Mouse (Mus musculus) C2C12 (cell line): ENCODE results near the gene Adgrd1. TPM values are rescaled to one million over a fixed set of nuclear protein-coding genes. Genes with fewer than 3 reads are reported as not detected.

Experiments used
- H3K27me3 ChIP-seq: one replicate; pipeline ENCODE4 v1.6.1; 2011; ENCODE audit not compliant: control insufficient read depth, insufficient read depth, insufficient read length
- H3K36me3 ChIP-seq: one replicate; pipeline ENCODE4 v1.6.1; 2011; ENCODE audit not compliant: control insufficient read depth, insufficient read depth
- H3K4me3 ChIP-seq: one replicate; pipeline ENCODE4 v1.5.1; 2011; ENCODE audit warnings: mild to moderate bottlenecking, control low read depth; ENCODE audit not compliant: poor library complexity, insufficient read depth, severe bottlenecking
- H3K79me2 ChIP-seq: one replicate; pipeline ENCODE4 v1.6.1; 2011; ENCODE audit not compliant: control insufficient read depth, insufficient read depth
- H3K79me3 ChIP-seq: one replicate; pipeline ENCODE4 v1.6.1; 2011; ENCODE audit warnings: low read depth, control low read depth
- H3ac ChIP-seq: one replicate; pipeline ENCODE3; 2011; ENCODE audit warnings: low read depth; ENCODE audit not compliant: control insufficient read depth, insufficient read length
- CEBPB ChIP-seq: IDR thresholded peaks from one replicate; pipeline ENCODE4 v1.6.1; 2011; ENCODE audit warnings: low read depth, mild to moderate bottlenecking, control low read depth, moderate library complexity
- CTCF ChIP-seq: IDR thresholded peaks from one replicate; pipeline ENCODE4 v1.5.1; 2011; ENCODE audit not compliant: control insufficient read depth, insufficient read depth, insufficient read length
- FOSL1 ChIP-seq: IDR thresholded peaks from one replicate; pipeline ENCODE4 v1.8.0; 2011; ENCODE audit warnings: mild to moderate bottlenecking, low read length; ENCODE audit not compliant: poor library complexity, insufficient read depth, severe bottlenecking
- MAX ChIP-seq: IDR thresholded peaks from one replicate; pipeline ENCODE4 v1.6.1; 2011; ENCODE audit warnings: mild to moderate bottlenecking, control low read depth
- MYOD1 ChIP-seq: IDR thresholded peaks from one replicate; pipeline ENCODE4 v1.6.1; 2011; ENCODE audit warnings: low read depth; ENCODE audit not compliant: control insufficient read depth, insufficient read length
- MYOG ChIP-seq: IDR thresholded peaks from one replicate; pipeline ENCODE4 v1.6.1; 2011; ENCODE audit not compliant: control insufficient read depth, insufficient read length; ENCODE audit errors: extremely low read depth
- USF1 ChIP-seq: IDR thresholded peaks from one replicate; pipeline ENCODE4 v1.6.1; 2011; ENCODE audit warnings: low read depth, mild to moderate bottlenecking, control low read depth, moderate library complexity
- polyA plus RNA-seq: library from polyadenylated mRNA; unstranded; fragments of >200 nt; fragmentation: generic; extraction: Trizol; gene quantifications from one replicate; pipeline ENCODE4 v1.2.1, GENCODE M21; 2012; ENCODE audit warnings: missing spikeins

The Adgrd1 gene
- polyA plus RNA-seq, 1 experiment = 0.04 TPM

GRCm38 (mm10) chr5:129217481-129218221 is 121.1 kb downstream of the Adgrd1 start:
- H3K79me3 ChIP-seq = no peaks in the 10 kb centered on the region
- no peak for TF ChIP-seq MAX
- no peak for TF ChIP-seq MYOD1
- TF ChIP-seq CTCF = no peak
- no peak for TF ChIP-seq USF1
- no peak for TF ChIP-seq MYOG
- no peak for TF ChIP-seq FOSL1
- TF ChIP-seq CEBPB = no peak
- H3ac ChIP-seq = no peak overlapping the region
- no peaks in the 10 kb centered on the region for H3K27me3 ChIP-seq
- H3K79me2 ChIP-seq = no peaks in the 10 kb centered on the region
- no peaks in the 10 kb centered on the region for H3K36me3 ChIP-seq
- H3K4me3 ChIP-seq = no peak overlapping the region

GRCm38 (mm10) chr5:129218222-129218505 is 121.6 kb downstream of the Adgrd1 start:
- H3K4me3 ChIP-seq = no peak overlapping the region
- no peaks in the 10 kb centered on the region for H3K36me3 ChIP-seq
- H3K79me2 ChIP-seq = no peaks in the 10 kb centered on the region
- H3K27me3 ChIP-seq = no peaks in the 10 kb centered on the region
- TF ChIP-seq CTCF (no peak), MYOG (no peak), MAX (no peak), FOSL1 (no peak), CEBPB (no peak)
- H3ac ChIP-seq = no peak overlapping the region
- no peaks in the 10 kb centered on the region for H3K79me3 ChIP-seq

GRCm38 (mm10) chr5:129218537-129218981 is 122.0 kb downstream of the Adgrd1 start:
- Histone ChIP-seq H3K79me3 (no peaks in the 10 kb centered on the region), H3K36me3 (no peaks in the 10 kb centered on the region), H3K79me2 (no peaks in the 10 kb centered on the region), H3K4me3 (no peak overlapping the region), H3K27me3 (no peaks in the 10 kb centered on the region), H3ac (no peak overlapping the region)
- no peak for TF ChIP-seq MYOG
- no peak for TF ChIP-seq CEBPB
- no peak for TF ChIP-seq FOSL1
- TF ChIP-seq CTCF = no peak
- TF ChIP-seq MAX = no peak
- no peak for TF ChIP-seq USF1
- no peak for TF ChIP-seq MYOD1

GRCm38 (mm10) chr5:129219178-129219760 is 122.7 kb downstream of the Adgrd1 start:
- no peak overlapping the region for H3ac ChIP-seq

GRCm38 (mm10) chr5:129225810-129226450 is 129.4 kb downstream of the Adgrd1 start:
- H3K79me3 ChIP-seq = no peaks in the 10 kb centered on the region
- H3K79me2 ChIP-seq = no peaks in the 10 kb centered on the region
- TF ChIP-seq CTCF = no peak
- TF ChIP-seq MYOG = no peak
- TF ChIP-seq USF1 = no peak
- TF ChIP-seq CEBPB = no peak
- TF ChIP-seq MYOD1 = no peak
- TF ChIP-seq MAX = no peak
- TF ChIP-seq FOSL1 = no peak
- H3K36me3 ChIP-seq = no peaks in the 10 kb centered on the region
- H3K4me3 ChIP-seq = no peak overlapping the region
- H3ac ChIP-seq = no peak overlapping the region
- no peaks in the 10 kb centered on the region for H3K27me3 ChIP-seq

More at GRCm38 (mm10) chr5:129219178-129219760, 122.7 kb downstream of the Adgrd1 start:
- H3K27me3 ChIP-seq = no peaks in the 10 kb centered on the region
- H3K36me3 ChIP-seq = no peaks in the 10 kb centered on the region
- H3K79me2 ChIP-seq = no peaks in the 10 kb centered on the region
- no peak overlapping the region for H3K4me3 ChIP-seq
- TF ChIP-seq MAX (no peak), CEBPB (no peak), MYOD1 (no peak), USF1 (no peak), FOSL1 (no peak), CTCF (no peak), MYOG (no peak)
- no peaks in the 10 kb centered on the region for H3K79me3 ChIP-seq

- Histone ChIP-seq H3ac (no peak overlapping the region), H3K79me3 (no peaks in the 10 kb centered on the region), H3K36me3 (no peaks in the 10 kb centered on the region), H3K27me3 (no peaks in the 10 kb centered on the region), H3K4me3 (no peak overlapping the region), H3K79me2 (no peaks in the 10 kb centered on the region)
- TF ChIP-seq USF1 (no peak), CEBPB (no peak), MYOD1 (no peak), FOSL1 (no peak), CTCF (no peak), MAX (no peak)
These were observed 131.6 kb downstream of the Adgrd1 start for GRCm38 (mm10) chr5:129228171-129228570.
